In genomic region chr13:117907801-117908200, GRCm38 (mm10) we compare ENCODE assay signal across 30 mouse cellular contexts.
DNase-seq lines count a peak whose midpoint lies in the region; ATAC-seq and TF ChIP-seq lines count a peak whose summit lies in the region.
"Had no signal": no experiment of that assay in that cellular context is flagged by ENCODE, and none has a peak within 500 bp of the region (broad histone marks: within the 10 kb centered on the region; RNA-seq: fewer than 3 reads in every experiment).

No protein-coding gene starts in this region.

- H3K4me3 ChIP-seq in liver, postnatal 0 days (ENCODE audit: low read depth, low read length): no peak overlapping the region
- H3K4me3 ChIP-seq: embryonic facial prominence, embryonic 10.5 days; embryonic facial prominence, embryonic 13.5 days; erythroblast, embryonic 14.5 days; forebrain, embryonic 10.5 days; forebrain, embryonic 13.5 days; heart, adult 2 months; heart, embryonic 10.5 days; heart, embryonic 13.5 days had no signal

- ATAC-seq in liver, postnatal 0 days: no peak
- ATAC-seq: forebrain, embryonic 13.5 days; forebrain, embryonic 16.5 days; hindbrain, postnatal 0 days; inflammation-experienced regulatory T-cells, adult 6 months; intestine, embryonic 16.5 days; Patski had no signal

- no peaks in the 10 kb centered on the region for H3K4me1 ChIP-seq in liver, postnatal 0 days (ENCODE audit: insufficient read depth)
- H3K4me1 ChIP-seq: embryonic facial prominence, embryonic 10.5 days; embryonic facial prominence, embryonic 13.5 days; forebrain, embryonic 10.5 days; forebrain, embryonic 13.5 days; heart, embryonic 10.5 days had no signal

- 76% methylated on average over 3 of the region's 3 CpGs for WGBS in liver, postnatal 0 days (ENCODE audit: insufficient replicate concordance)

- H3K9ac ChIP-seq in liver, postnatal 0 days (replicated peaks): no peak overlapping the region
- H3K9ac ChIP-seq: embryonic facial prominence, embryonic 13.5 days; forebrain, embryonic 13.5 days; heart, embryonic 13.5 days; hindbrain, embryonic 14.5 days had no signal

- no peak for TF ChIP-seq CTCF in liver, postnatal 0 days (IDR thresholded peaks at IDR 0.05; ENCODE audit: low read depth)

- H3K27ac ChIP-seq in liver, postnatal 0 days (ENCODE audit: low read depth): no peak overlapping the region
- H3K27ac ChIP-seq: embryonic facial prominence, embryonic 10.5 days; embryonic facial prominence, embryonic 13.5 days; forebrain, embryonic 10.5 days; forebrain, embryonic 13.5 days; heart, adult 2 months; heart, embryonic 10.5 days; heart, embryonic 13.5 days; hindbrain, embryonic 14.5 days; hindbrain, postnatal 0 days had no signal

- H3K27me3 ChIP-seq in liver, postnatal 0 days (ENCODE audit: insufficient read depth, low read length): no peaks in the 10 kb centered on the region
- H3K27me3 ChIP-seq: embryonic facial prominence, embryonic 13.5 days; forebrain, embryonic 13.5 days; heart, embryonic 13.5 days; Patski had no signal

- H3K4me2 ChIP-seq in liver, postnatal 0 days (ENCODE audit: low read depth, low read length): no peak overlapping the region
- H3K4me2 ChIP-seq: embryonic facial prominence, embryonic 13.5 days; forebrain, embryonic 13.5 days; heart, embryonic 13.5 days; hindbrain, embryonic 14.5 days had no signal

- TF ChIP-seq EP300 in liver, postnatal 0 days (IDR thresholded peaks at IDR 0.05; ENCODE audit: low read depth): no peak

- no peaks in the 10 kb centered on the region for H3K9me3 ChIP-seq in liver, postnatal 0 days (ENCODE audit: low read length)
- H3K9me3 ChIP-seq: embryonic facial prominence, embryonic 10.5 days; embryonic facial prominence, embryonic 13.5 days; forebrain, embryonic 10.5 days; forebrain, embryonic 13.5 days; heart, embryonic 10.5 days; heart, embryonic 13.5 days had no signal

- no peaks in the 10 kb centered on the region for H3K36me3 ChIP-seq in liver, postnatal 0 days (replicated peaks; ENCODE audit: insufficient read depth, low read length)
- H3K36me3 ChIP-seq: embryonic facial prominence, embryonic 10.5 days; embryonic facial prominence, embryonic 13.5 days; forebrain, embryonic 10.5 days; heart, embryonic 10.5 days; heart, embryonic 13.5 days had no signal

- DNase-seq in adrenal gland, adult 8-10 months: peak; percentile 3
- DNase-seq in adrenal gland, postnatal 4 days (ENCODE audit: low spot score in 2 of 2): no peak
- peak; percentile 1 for DNase-seq in adrenal gland, postnatal 10 days
- DNase-seq in brain, adult 2 months (ENCODE audit: low read depth, low spot score): peak; percentile 20
- DNase-seq in liver, postnatal 0 days: no peak
- DNase-seq in layer of hippocampus, postnatal 25 days (ENCODE audit: extremely low spot score in 1 of 2, low spot score in 1 of 2): no peak
- DNase-seq: cerebellum, adult 11 months; cerebellum, adult 2 months; cerebellum, adult 9-11 months; cerebellum, postnatal 36 days; embryo, embryonic 11 days; gastrocnemius, postnatal 10 days; gastrocnemius, postnatal 36 days; heart, adult 2 months; heart, postnatal 14 days; heart, postnatal 4 days; kidney, adult 18-20 months had no signal

Comparison
In these comparisons a context has a peak if more than half of its experiments do, and no peak if none do; other contexts are left out.
1. DNase-seq: peak in adrenal gland, adult 8-10 months (single experiment), adrenal gland, postnatal 10 days (single experiment) and brain, adult 2 months (single experiment); none in adrenal gland, postnatal 4 days (0 of 2), liver, postnatal 0 days (single experiment) and layer of hippocampus, postnatal 25 days (0 of 2).